1 mouse cellular context compared by ENCODE assay signal in the genomic region with DNA sequence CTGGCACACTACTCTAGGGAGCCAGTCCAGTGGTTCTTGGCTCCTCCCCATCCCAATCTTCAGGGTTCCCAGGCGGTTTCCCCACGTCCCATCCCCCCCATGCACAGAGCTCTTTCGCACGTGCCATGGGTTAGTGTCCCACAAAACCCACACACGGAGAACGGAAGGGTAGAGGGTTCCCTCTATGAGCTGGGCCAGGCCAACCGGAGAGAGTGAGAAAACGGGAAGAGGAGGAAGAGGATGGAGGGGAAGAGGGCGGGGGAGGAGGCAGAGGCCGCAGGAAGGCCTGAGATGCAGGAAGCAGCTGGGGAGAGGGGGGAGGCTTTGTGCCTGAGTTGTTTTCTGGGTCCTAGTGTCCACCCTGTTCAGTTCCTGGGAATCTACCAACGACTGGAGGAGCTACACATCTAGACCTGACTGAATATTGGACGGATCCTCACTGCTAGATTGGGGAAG.
TF ChIP-seq lines count a peak whose summit lies in the region.

No protein-coding gene starts in this region.

TF ChIP-seq in ES-E14, 5 proteins besides CTCF, POLR2A, EP300 and RAD21:
- no peak for TF ChIP-seq MAFK (IDR thresholded peaks at IDR 0.05; ENCODE audit: insufficient read depth, low read depth, low read length)
- TF ChIP-seq ZC3H11A (IDR thresholded peaks at IDR 0.05; ENCODE audit: borderline replicate concordance, low read depth, low read length), result no peak
- TF ChIP-seq CHD2 (IDR thresholded peaks at IDR 0.05; ENCODE audit: low read depth, low read length), result no peak
- no peak for TF ChIP-seq ZNF384 (IDR thresholded peaks at IDR 0.05; ENCODE audit: low read depth, low read length)
- TF ChIP-seq HCFC1 (IDR thresholded peaks at IDR 0.05; ENCODE audit: borderline replicate concordance, insufficient read depth, low read length), result 0 out of 2 replicates have a peak, but pooled peaks have one; percentile 32
